21 mouse cellular contexts compared by ENCODE assay signal in genomic region chr1:43127820-43128610, GRCm38 (mm10). TPM values are rescaled to one million over a fixed set of nuclear protein-coding genes. Genes with fewer than 3 reads are reported as not detected.
DNase-seq lines count a peak whose midpoint lies in the region; ATAC-seq lines count a peak whose summit lies in the region.
"Had no signal": no experiment of that assay in that cellular context is flagged by ENCODE, and none has a peak within 500 bp of the region (broad histone marks: within the 10 kb centered on the region; RNA-seq: fewer than 3 reads in every experiment).

No protein-coding gene starts in this region.

- H3K4me3 ChIP-seq in heart, embryonic 12.5 days, result no peak overlapping the region
- no peak overlapping the region for H3K4me3 ChIP-seq in liver, embryonic 11.5 days (ENCODE audit: low read depth, low read length)
- H3K4me3 ChIP-seq: embryonic facial prominence, embryonic 15.5 days; forebrain, embryonic 12.5 days; kidney, embryonic 15.5 days; limb, embryonic 15.5 days; midbrain, embryonic 13.5 days had no signal

- peaks cover 41% of the 10 kb centered on the region for H3K4me1 ChIP-seq in heart, embryonic 12.5 days (replicated peaks)
- no peaks in the 10 kb centered on the region for H3K4me1 ChIP-seq in liver, embryonic 11.5 days (replicated peaks; ENCODE audit: control insufficient read depth, insufficient read depth, low read length)
- H3K4me1 ChIP-seq: embryonic facial prominence, embryonic 15.5 days; forebrain, embryonic 12.5 days; kidney, embryonic 15.5 days; midbrain, embryonic 13.5 days had no signal

- H3K27me3 ChIP-seq in heart, embryonic 12.5 days (replicated peaks), result no peaks in the 10 kb centered on the region
- H3K27me3 ChIP-seq in liver, embryonic 11.5 days (replicated peaks; ENCODE audit: control insufficient read depth, insufficient read depth, low read length), result no peaks in the 10 kb centered on the region
- H3K27me3 ChIP-seq: embryonic facial prominence, embryonic 15.5 days; forebrain, embryonic 12.5 days; kidney, embryonic 15.5 days; limb, embryonic 15.5 days; midbrain, embryonic 13.5 days had no signal

- 34% methylated on average over 8 of the region's 8 CpGs for WGBS in heart, embryonic 12.5 days
- 70% methylated on average over 8 of the region's 8 CpGs for WGBS in liver, embryonic 11.5 days

- H3K9me3 ChIP-seq in heart, embryonic 12.5 days (replicated peaks), result no peaks in the 10 kb centered on the region
- no peaks in the 10 kb centered on the region for H3K9me3 ChIP-seq in liver, embryonic 11.5 days (ENCODE audit: control insufficient read depth, low read length)
- H3K9me3 ChIP-seq: embryonic facial prominence, embryonic 15.5 days; forebrain, embryonic 12.5 days; kidney, embryonic 15.5 days; limb, embryonic 15.5 days; midbrain, embryonic 13.5 days had no signal

- no peak for DNase-seq in heart, adult 18-20 months
- peak; percentile 8 for DNase-seq in lung, postnatal 10 days
- no peak for DNase-seq in lung, postnatal 14 days
- peak; percentile 96 for DNase-seq in Muller cell, postnatal 12 days (ENCODE audit: inconsistent ontology term)
- peak; percentile 53 for DNase-seq in fibroblast of lung, adult 2 months (ENCODE audit: low read depth)
- no peak for DNase-seq in liver, embryonic 11.5 days (ENCODE audit: low spot score)
- DNase-seq: adrenal gland, postnatal 36 days; cerebellum, adult 18-20 months; cerebellum, postnatal 25 days; gastrocnemius, postnatal 10 days; layer of hippocampus, postnatal 36 days; thymus, postnatal 36 days had no signal

- 0 out of 2 replicates have a peak overlapping the region, but pooled peaks have one; percentile 6 for H3K9ac ChIP-seq in heart, embryonic 12.5 days
- no peak overlapping the region for H3K9ac ChIP-seq in liver, embryonic 11.5 days (ENCODE audit: low read depth, low read length)
- H3K9ac ChIP-seq: embryonic facial prominence, embryonic 15.5 days; forebrain, embryonic 12.5 days; kidney, embryonic 15.5 days; limb, embryonic 15.5 days; midbrain, embryonic 13.5 days had no signal

- ATAC-seq in heart, embryonic 12.5 days (ENCODE audit: insufficient number of reproducible peaks, low FRiP score), result no peak; the same call in 1 of the 2 replicates
- ATAC-seq in erythroblast, adult 5-6 weeks (replicated peaks; ENCODE audit: low FRiP score, poor library complexity, severe bottlenecking), result no peak
- no peak for ATAC-seq in liver, embryonic 11.5 days (replicated peaks; ENCODE audit: low FRiP score)
- ATAC-seq: hindbrain, embryonic 16.5 days; intestine, embryonic 16.5 days; midbrain, embryonic 13.5 days had no signal

- no peak overlapping the region for H3K4me2 ChIP-seq in heart, embryonic 12.5 days
- no peak overlapping the region for H3K4me2 ChIP-seq in liver, embryonic 11.5 days
- H3K4me2 ChIP-seq: embryonic facial prominence, embryonic 15.5 days; forebrain, embryonic 12.5 days; kidney, embryonic 15.5 days; limb, embryonic 15.5 days; midbrain, embryonic 13.5 days had no signal

- peak overlapping the region; percentile 48 for H3K27ac ChIP-seq in heart, embryonic 12.5 days (ENCODE audit: poor library complexity, severe bottlenecking)
- no peak overlapping the region for H3K27ac ChIP-seq in liver, embryonic 11.5 days (ENCODE audit: low read depth, low read length)
- H3K27ac ChIP-seq: embryonic facial prominence, embryonic 15.5 days; forebrain, embryonic 12.5 days; kidney, embryonic 15.5 days; limb, embryonic 15.5 days; midbrain, embryonic 13.5 days had no signal

- peaks cover 81% of the 10 kb centered on the region for H3K36me3 ChIP-seq in heart, embryonic 12.5 days
- no peaks in the 10 kb centered on the region for H3K36me3 ChIP-seq in liver, embryonic 11.5 days (ENCODE audit: control insufficient read depth, insufficient read depth, low read length)
- H3K36me3 ChIP-seq: forebrain, embryonic 12.5 days had no signal

RNA-seq across cellular contexts. Expression of gene AI597479, which starts 29.5 kb away (rescaled TPM):
- polyA plus RNA-seq in heart, embryonic 12.5 days (2016; fragmentation: Nextera tagmentation; extraction: Ambion mirVana), result 25.7 and 27.8 TPM in 2 replicates
- total RNA-seq in heart, adult 18-20 months (2021), result 10 to 100 TPM; 21.5 to 24.2 TPM
- 2.5 and 6.5 TPM in 2 replicates for total RNA-seq in erythroblast, adult 5-6 weeks (2015; ENCODE audit: low replicate concordance)
- 3.5 and 5.0 TPM in 2 replicates for total RNA-seq in erythroblast, adult 5-6 weeks (2017; ENCODE audit: low replicate concordance)
- 21.5 and 24.0 TPM in 2 replicates for polyA plus RNA-seq in liver, embryonic 11.5 days (2014; fragmentation: Nextera tagmentation; extraction: Ambion mirVana)

RNA-seq across cellular contexts. Expression of gene Tgfbrap1, which starts 29.6 kb away (rescaled TPM):
- 9.6 and 10.6 TPM in 2 replicates for polyA plus RNA-seq in heart, embryonic 12.5 days (2016; fragmentation: Nextera tagmentation; extraction: Ambion mirVana)
- total RNA-seq in heart, adult 18-20 months (2021), result 10 to 100 TPM; 14.2 to 15.1 TPM
- 6.9 and 8.5 TPM in 2 replicates for total RNA-seq in erythroblast, adult 5-6 weeks (2015; ENCODE audit: low replicate concordance)
- 3.5 and 5.4 TPM in 2 replicates for total RNA-seq in erythroblast, adult 5-6 weeks (2017; ENCODE audit: low replicate concordance)
- 11.4 and 11.7 TPM in 2 replicates for polyA plus RNA-seq in liver, embryonic 11.5 days (2014; fragmentation: Nextera tagmentation; extraction: Ambion mirVana)

Comparison
In these comparisons a context has a peak if more than half of its experiments do, and no peak if none do; other contexts are left out.
1. DNase-seq: peak in lung, postnatal 10 days (single experiment), Muller cell, postnatal 12 days (single experiment) and fibroblast of lung, adult 2 months (single experiment); none in heart, adult 18-20 months (0 of 2), lung, postnatal 14 days (single experiment) and liver, embryonic 11.5 days (single experiment).